9 mouse cellular contexts compared by ENCODE assay signal in genomic region chr12:112112686-112113396, GRCm38 (mm10). TPM values are rescaled to one million over a fixed set of nuclear protein-coding genes. Genes with fewer than 3 reads are reported as not detected.
DNase-seq lines count a peak whose midpoint lies in the region; ATAC-seq and TF ChIP-seq lines count a peak whose summit lies in the region.
"Had no signal": no experiment of that assay in that cellular context is flagged by ENCODE, and none has a peak within 500 bp of the region (broad histone marks: within the 10 kb centered on the region; RNA-seq: fewer than 3 reads in every experiment).

No protein-coding gene starts in this region.

- no peaks in the 10 kb centered on the region for H3K27me3 ChIP-seq in hindbrain, embryonic 11.5 days (ENCODE audit: control insufficient read depth, insufficient read depth, low read length)
- peaks cover 39% of the 10 kb centered on the region for H3K27me3 ChIP-seq in hindbrain, embryonic 12.5 days
- H3K27me3 ChIP-seq in neural tube, embryonic 11.5 days (ENCODE audit: control insufficient read depth, insufficient read depth, low read length) = no peaks in the 10 kb centered on the region
- peaks cover 16% of the 10 kb centered on the region; the same call in 1 of the 2 replicates for H3K27me3 ChIP-seq in neural tube, embryonic 15.5 days (replicated peaks)
- peaks cover 6% of the 10 kb centered on the region; the same call in 1 of the 2 replicates for H3K27me3 ChIP-seq in hindbrain, embryonic 15.5 days
- H3K27me3 ChIP-seq in stomach, embryonic 15.5 days (replicated peaks) = no peaks in the 10 kb centered on the region

- H3K9ac ChIP-seq in hindbrain, embryonic 11.5 days (ENCODE audit: low read depth, low read length) = no peak overlapping the region
- no peak overlapping the region for H3K9ac ChIP-seq in hindbrain, embryonic 12.5 days
- H3K9ac ChIP-seq in neural tube, embryonic 11.5 days (ENCODE audit: low read length) = no peak overlapping the region
- no peak overlapping the region for H3K9ac ChIP-seq in neural tube, embryonic 15.5 days (replicated peaks)
- no peak overlapping the region for H3K9ac ChIP-seq in hindbrain, embryonic 15.5 days
- no peak overlapping the region for H3K9ac ChIP-seq in stomach, embryonic 15.5 days

- 20% methylated on average over 13 of the region's 13 CpGs for WGBS in hindbrain, embryonic 11.5 days
- 25% methylated on average over 13 of the region's 13 CpGs for WGBS in hindbrain, embryonic 12.5 days
- 18% methylated on average over 13 of the region's 13 CpGs for WGBS in neural tube, embryonic 11.5 days
- 15% methylated on average over 13 of the region's 13 CpGs for WGBS in neural tube, embryonic 15.5 days
- 25% methylated on average over 13 of the region's 13 CpGs for whole genome bisulfite sequencing in hindbrain, embryonic 15.5 days
- WGBS in stomach, embryonic 15.5 days = 15% methylated on average over 13 of the region's 13 CpGs

- no peak overlapping the region for H3K27ac ChIP-seq in hindbrain, embryonic 11.5 days (ENCODE audit: low read depth, low read length)
- no peak overlapping the region for H3K27ac ChIP-seq in hindbrain, embryonic 12.5 days
- no peak overlapping the region for H3K27ac ChIP-seq in neural tube, embryonic 11.5 days (ENCODE audit: low read depth, low read length)
- no peak overlapping the region for H3K27ac ChIP-seq in neural tube, embryonic 15.5 days (replicated peaks)
- no peak overlapping the region for H3K27ac ChIP-seq in hindbrain, embryonic 15.5 days (replicated peaks)
- no peak overlapping the region; the same call in 1 of the 2 replicates for H3K27ac ChIP-seq in stomach, embryonic 15.5 days
- no peak overlapping the region for H3K27ac ChIP-seq in layer of hippocampus, adult 2 months

- H3K4me1 ChIP-seq in hindbrain, embryonic 11.5 days (replicated peaks; ENCODE audit: control insufficient read depth, insufficient read depth, low read length) = 0 out of 2 replicates have a peak, but pooled peaks cover 2% of the 10 kb centered on the region
- peaks cover 5% of the 10 kb centered on the region; the same call in 1 of the 2 replicates for H3K4me1 ChIP-seq in hindbrain, embryonic 12.5 days
- H3K4me1 ChIP-seq in neural tube, embryonic 11.5 days (ENCODE audit: control insufficient read depth, insufficient read depth, low read length) = no peaks in the 10 kb centered on the region
- no peaks in the 10 kb centered on the region for H3K4me1 ChIP-seq in neural tube, embryonic 15.5 days
- no peaks in the 10 kb centered on the region for H3K4me1 ChIP-seq in hindbrain, embryonic 15.5 days (replicated peaks)
- peaks cover 13% of the 10 kb centered on the region for H3K4me1 ChIP-seq in stomach, embryonic 15.5 days

- peak; percentile 52; the same call in 1 of the 2 replicates for ATAC-seq in hindbrain, embryonic 11.5 days (ENCODE audit: low FRiP score)
- ATAC-seq in hindbrain, embryonic 12.5 days (ENCODE audit: low FRiP score) = no peak
- peak; percentile 37; the same call in 1 of the 2 replicates for ATAC-seq in neural tube, embryonic 11.5 days (ENCODE audit: insufficient read depth, low FRiP score, low TSS enrichment)
- ATAC-seq in neural tube, embryonic 15.5 days (ENCODE audit: low FRiP score) = no peak
- peak; percentile 31; the same call in 1 of the 2 replicates for ATAC-seq in hindbrain, embryonic 15.5 days (ENCODE audit: low FRiP score, low read depth)
- ATAC-seq in stomach, embryonic 15.5 days (ENCODE audit: insufficient read depth, low FRiP score, low read depth) = peak; percentile 54

- no peak overlapping the region for H3K4me2 ChIP-seq in hindbrain, embryonic 11.5 days (replicated peaks; ENCODE audit: low read depth, low read length)
- no peak overlapping the region for H3K4me2 ChIP-seq in hindbrain, embryonic 12.5 days (replicated peaks)
- no peak overlapping the region for H3K4me2 ChIP-seq in neural tube, embryonic 11.5 days (ENCODE audit: low read depth)
- H3K4me2 ChIP-seq in neural tube, embryonic 15.5 days = no peak overlapping the region
- no peak overlapping the region for H3K4me2 ChIP-seq in hindbrain, embryonic 15.5 days
- H3K4me2 ChIP-seq in stomach, embryonic 15.5 days = no peak overlapping the region

- H3K4me3 ChIP-seq in hindbrain, embryonic 11.5 days (ENCODE audit: low read depth, low read length) = no peak overlapping the region
- H3K4me3 ChIP-seq in hindbrain, embryonic 12.5 days = no peak overlapping the region
- no peak overlapping the region for H3K4me3 ChIP-seq in neural tube, embryonic 11.5 days (ENCODE audit: low read depth, low read length)
- H3K4me3 ChIP-seq in neural tube, embryonic 15.5 days (replicated peaks) = no peak overlapping the region
- H3K4me3 ChIP-seq in hindbrain, embryonic 15.5 days = no peak overlapping the region
- no peak overlapping the region for H3K4me3 ChIP-seq in stomach, embryonic 15.5 days (replicated peaks)
- H3K4me3 ChIP-seq in layer of hippocampus, adult 2 months = no peak overlapping the region

- no peak for DNase-seq in hindbrain, embryonic 11.5 days (ENCODE audit: low spot score)
- DNase-seq in neural tube, embryonic 11.5 days (ENCODE audit: low spot score) = no peak
- no peak for DNase-seq in layer of hippocampus, adult 2 months (ENCODE audit: low spot score in 2 of 2)
- DNase-seq in cerebellum, adult 11-12 months = no peak

- no peaks in the 10 kb centered on the region for H3K9me3 ChIP-seq in hindbrain, embryonic 11.5 days (ENCODE audit: control insufficient read depth, low read length)
- no peaks in the 10 kb centered on the region for H3K9me3 ChIP-seq in hindbrain, embryonic 12.5 days (replicated peaks)
- H3K9me3 ChIP-seq in neural tube, embryonic 11.5 days (ENCODE audit: control insufficient read depth, low read length) = no peaks in the 10 kb centered on the region
- no peaks in the 10 kb centered on the region for H3K9me3 ChIP-seq in neural tube, embryonic 15.5 days (replicated peaks)
- H3K9me3 ChIP-seq in hindbrain, embryonic 15.5 days = no peaks in the 10 kb centered on the region
- H3K9me3 ChIP-seq in stomach, embryonic 15.5 days = no peaks in the 10 kb centered on the region

- no peak for TF ChIP-seq CTCF in layer of hippocampus, adult 2 months (conservative IDR thresholded peaks at IDR 0.05)

- H3K36me3 ChIP-seq in hindbrain, embryonic 11.5 days (ENCODE audit: control insufficient read depth, insufficient read depth, low read length) = no peaks in the 10 kb centered on the region
- no peaks in the 10 kb centered on the region for H3K36me3 ChIP-seq in hindbrain, embryonic 12.5 days
- no peaks in the 10 kb centered on the region for H3K36me3 ChIP-seq in neural tube, embryonic 11.5 days (ENCODE audit: control insufficient read depth, insufficient read depth, low read length)
- no peaks in the 10 kb centered on the region for H3K36me3 ChIP-seq in neural tube, embryonic 15.5 days
- no peaks in the 10 kb centered on the region for H3K36me3 ChIP-seq in hindbrain, embryonic 15.5 days
- H3K36me3 ChIP-seq in stomach, embryonic 15.5 days = no peaks in the 10 kb centered on the region

RNA-seq across cellular contexts. Expression of gene Aspg, which starts 6.4 kb away (rescaled TPM):
- 0.52 and 0.65 TPM in 2 replicates for polyA plus RNA-seq in hindbrain, embryonic 11.5 days (2014; fragmentation: Nextera tagmentation; extraction: Ambion mirVana)
- polyA plus RNA-seq in hindbrain, embryonic 12.5 days (2016; fragmentation: Nextera tagmentation; extraction: Ambion mirVana) = 0.66 and 1.2 TPM in 2 replicates
- 0.69 and 0.73 TPM in 2 replicates for polyA plus RNA-seq in neural tube, embryonic 11.5 days (2014; fragmentation: Nextera tagmentation; extraction: Ambion mirVana)
- 0.84 and 3.3 TPM in 2 replicates for polyA plus RNA-seq in neural tube, embryonic 15.5 days (2015; fragmentation: Nextera tagmentation; extraction: Ambion mirVana)
- 0.86 and 1.0 TPM in 2 replicates for polyA plus RNA-seq in hindbrain, embryonic 15.5 days (2015; fragmentation: Nextera tagmentation; extraction: Ambion mirVana)
- 6.1 and 9.2 TPM in 2 replicates for polyA plus RNA-seq in stomach, embryonic 15.5 days (2015; fragmentation: Nextera tagmentation; extraction: Ambion mirVana)
- total RNA-seq in layer of hippocampus, adult 2 months (2021) = 1 to 10 TPM; 1.4 to 3.4 TPM
- total RNA-seq: MEL had no signal

RNA-seq across cellular contexts. Expression of gene Kif26a, which starts 33.2 kb away (rescaled TPM):
- 2.0 and 2.2 TPM in 2 replicates for polyA plus RNA-seq in hindbrain, embryonic 11.5 days (2014; fragmentation: Nextera tagmentation; extraction: Ambion mirVana)
- 5.0 and 5.1 TPM in 2 replicates for polyA plus RNA-seq in hindbrain, embryonic 12.5 days (2016; fragmentation: Nextera tagmentation; extraction: Ambion mirVana)
- polyA plus RNA-seq in neural tube, embryonic 11.5 days (2014; fragmentation: Nextera tagmentation; extraction: Ambion mirVana) = 2.0 and 2.8 TPM in 2 replicates
- polyA plus RNA-seq in neural tube, embryonic 15.5 days (2015; fragmentation: Nextera tagmentation; extraction: Ambion mirVana) = 4.0 and 4.2 TPM in 2 replicates
- 4.3 and 4.9 TPM in 2 replicates for polyA plus RNA-seq in hindbrain, embryonic 15.5 days (2015; fragmentation: Nextera tagmentation; extraction: Ambion mirVana)
- 2.9 and 3.2 TPM in 2 replicates for polyA plus RNA-seq in stomach, embryonic 15.5 days (2015; fragmentation: Nextera tagmentation; extraction: Ambion mirVana)
- total RNA-seq in layer of hippocampus, adult 2 months (2021) = 1 to 10 TPM; 5.0 to 5.8 TPM

Comparison
In these comparisons a context has a peak if more than half of its experiments do, and no peak if none do; other contexts are left out.
1. ATAC-seq: peak in hindbrain, embryonic 11.5 days (single experiment), neural tube, embryonic 11.5 days (single experiment), hindbrain, embryonic 15.5 days (single experiment) and stomach, embryonic 15.5 days (single experiment); none in hindbrain, embryonic 12.5 days (single experiment) and neural tube, embryonic 15.5 days (single experiment).